Mouse (Mus musculus) midbrain, embryonic 10.5 days (tissue): ENCODE results near the gene Gm49776. TPM values are rescaled to one million over a fixed set of nuclear protein-coding genes. Genes with fewer than 3 reads are reported as not detected.

Experiments
- DNase-seq: peaks from one replicate; pipeline ENCODE4 v3.0.0-alpha.2; 2017; ENCODE audit warnings: low spot score
- H3K27ac ChIP-seq: fragments of 300-500 bp; sonication (generic); replicated peaks from 2 replicates; pipeline ENCODE4 v1.5.1; 2016; ENCODE audit warnings: mild to moderate bottlenecking
- H3K27me3 ChIP-seq: fragments of 300-500 bp; sonication (generic); 2 replicates; pipeline ENCODE4 v1.6.1; 2016; ENCODE audit warnings: low read depth, mild to moderate bottlenecking; ENCODE audit not compliant: poor library complexity, severe bottlenecking
- H3K36me3 ChIP-seq: fragments of 300-500 bp; sonication (generic); 2 replicates; pipeline ENCODE4 v1.6.1; 2016; ENCODE audit warnings: mild to moderate bottlenecking, moderate library complexity
- H3K4me1 ChIP-seq: fragments of 300-500 bp; sonication (generic); 2 replicates; pipeline ENCODE4 v1.6.1; 2016
- H3K4me3 ChIP-seq: fragments of 300-500 bp; sonication (generic); 2 replicates; pipeline ENCODE4 v1.5.1; 2016; ENCODE audit warnings: mild to moderate bottlenecking, moderate library complexity
- H3K9me3 ChIP-seq: fragments of 300-500 bp; sonication (generic); replicated peaks from 2 replicates; pipeline ENCODE4 v1.6.1; 2016; ENCODE audit warnings: mild to moderate bottlenecking
- WGBS: fragments of 180-500 bp; shearing (Covaris S2); methylation state at CpG from one replicate; pipeline ENCODE4 v1.1.7; 2016; 5-methylcytosine and 5-hydroxymethylcytosine counted together
- polyA plus RNA-seq: library from polyadenylated mRNA; unstranded; fragments of >200 nt; fragmentation: Nextera tagmentation; extraction: Ambion mirVana; gene quantifications from 2 replicates; pipeline ENCODE4 v1.2.1, GENCODE M21; 2016

The Gm49776 gene
- polyA plus RNA-seq, 1 experiment from 2014 or later = 1.9 TPM

- Histone ChIP-seq H3K27ac (peak overlapping the region; percentile 98), H3K27me3 (no peaks in the 10 kb centered on the region), H3K9me3 (no peaks in the 10 kb centered on the region), H3K4me1 (peaks cover 53% of the 10 kb centered on the region), H3K36me3 (peaks cover 76% of the 10 kb centered on the region), H3K4me3 (peak overlapping the region; percentile 78)
- DNase-seq = peak; percentile 52
- 10% methylated on average over 27 of the region's 27 CpGs for WGBS
Measured at GRCm38 (mm10) chr16:18249364-18249967, 8.7 kb downstream of the Gm49776 start.

DNA sequence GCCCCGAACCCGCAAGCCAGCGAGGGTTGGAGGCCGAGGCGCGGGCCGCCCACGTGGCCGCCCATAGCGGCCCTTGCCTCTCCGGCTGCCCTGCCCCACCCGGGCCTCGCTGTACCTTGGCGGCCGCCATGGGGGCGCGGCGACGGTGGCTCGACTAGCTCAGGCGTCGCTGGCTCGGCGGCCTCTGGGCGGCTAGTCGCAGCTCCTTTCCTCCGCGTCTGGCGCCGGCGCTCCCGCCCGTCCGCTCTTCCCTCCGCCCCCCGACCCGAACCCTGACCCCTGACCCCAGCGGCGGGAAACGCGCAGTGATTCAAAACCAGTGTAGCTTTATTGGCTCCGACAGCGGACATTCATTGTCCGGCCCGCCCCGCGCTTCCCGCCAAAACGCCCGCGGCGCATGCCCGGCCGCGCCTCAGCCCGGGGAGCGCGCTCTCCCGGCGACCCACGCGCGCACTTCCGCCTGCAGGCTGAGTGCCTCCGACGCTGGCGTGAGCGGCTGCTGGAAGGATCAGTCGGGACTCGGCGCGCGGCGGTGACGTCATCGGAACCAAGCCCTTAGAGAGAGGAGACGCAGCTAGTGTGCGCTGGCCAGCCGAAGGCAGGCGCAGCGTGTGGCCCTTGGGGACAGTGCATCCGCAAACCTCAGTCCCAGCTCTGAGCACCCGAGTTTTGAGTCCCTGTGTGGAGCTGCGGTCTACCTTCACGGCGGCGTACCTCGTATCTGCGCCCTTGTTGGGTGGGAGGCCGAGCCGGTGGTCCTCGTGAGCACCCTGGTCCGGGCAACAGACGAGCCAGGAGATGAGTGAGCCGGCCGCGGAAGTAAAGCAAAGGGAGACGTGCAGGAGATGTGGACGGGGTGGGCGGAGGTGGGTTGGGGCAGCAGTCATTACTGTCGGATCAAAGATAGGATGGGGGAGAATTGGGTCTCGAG, 9.4 kb downstream of the Gm49776 start, which contains the start of the genes Trmt2a and Ranbp1:
TSS of gene Trmt2a (plus strand) at position 247 of the 931 bp plus-strand sequence.
TSS of gene Ranbp1 (minus strand) at position 300 of the 931 bp plus-strand sequence.
- peak; percentile 99 for DNase-seq
- Histone ChIP-seq H3K4me3 (peak within 1 kb of the TSS; percentile 78), H3K4me1 (peaks cover 54% of the 10 kb centered on the region), H3K27me3 (no peaks in the 10 kb centered on the region), H3K27ac (peak within 1 kb of the TSS; percentile 98), H3K9me3 (no peaks in the 10 kb centered on the region), H3K36me3 (peaks cover 76% of the 10 kb centered on the region)
- under 1% methylated on average over 100 of the region's 102 CpGs for WGBS

GRCm38 (mm10) chr16:18247521-18248399, 10.4 kb downstream of the Gm49776 start:
- Histone ChIP-seq H3K27me3 (no peaks in the 10 kb centered on the region), H3K4me3 (peak overlapping the region; percentile 78), H3K36me3 (peaks cover 76% of the 10 kb centered on the region), H3K9me3 (no peaks in the 10 kb centered on the region), H3K4me1 (peaks cover 54% of the 10 kb centered on the region), H3K27ac (peak overlapping the region; percentile 98)
- WGBS = under 1% methylated on average over 33 of the region's 33 CpGs
- DNase-seq = no peak

GRCm38 (mm10) chr16:18241581-18241980, 16.5 kb downstream of the Gm49776 start:
- WGBS = 94% methylated on average over 10 of the region's 10 CpGs
- Histone ChIP-seq H3K27me3 (no peaks in the 10 kb centered on the region), H3K27ac (no peak overlapping the region), H3K36me3 (peaks cover 93% of the 10 kb centered on the region), H3K9me3 (no peaks in the 10 kb centered on the region), H3K4me1 (peaks cover 18% of the 10 kb centered on the region), H3K4me3 (no peak overlapping the region)
- no peak for DNase-seq

GRCm38 (mm10) chr16:18236676-18237501, 21.2 kb downstream of the Gm49776 start:
- H3K4me3 ChIP-seq = no peak overlapping the region
- 79% methylated on average over 7 of the region's 7 CpGs for WGBS

DNA sequence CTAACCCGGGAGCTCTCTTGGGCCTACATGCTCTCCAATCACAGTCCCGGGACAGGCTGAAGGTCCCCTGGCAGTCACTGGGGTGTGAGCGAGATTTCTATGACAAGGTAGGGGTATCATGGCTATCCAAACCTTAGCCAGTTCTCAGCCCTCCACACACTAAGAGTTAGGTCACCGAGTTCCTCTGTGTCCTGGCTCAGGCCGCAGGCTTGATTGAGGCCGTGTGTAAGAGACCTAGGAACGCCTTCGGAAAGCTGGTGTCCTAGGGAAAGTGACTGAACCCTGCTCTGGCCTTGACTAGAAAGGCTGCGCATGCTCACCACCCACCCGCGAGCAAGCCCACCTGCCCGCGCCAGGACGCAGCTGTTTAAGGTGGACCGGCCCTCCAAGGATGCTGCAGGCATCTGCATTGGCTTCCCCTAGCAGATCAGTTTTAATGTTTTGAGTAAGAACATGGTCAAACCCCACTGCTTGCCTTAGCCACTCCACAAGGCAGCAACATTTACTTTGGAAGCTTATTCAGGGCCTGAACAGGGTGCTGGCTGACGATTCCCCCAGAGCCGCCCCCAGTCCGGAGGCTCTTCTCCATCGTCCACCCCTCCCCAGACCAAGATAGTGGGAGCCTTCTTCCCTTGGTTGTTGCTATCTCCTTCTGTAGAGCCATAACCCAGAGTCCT, 22.6 kb downstream of the Gm49776 start:
- no peaks in the 10 kb centered on the region for H3K27me3 ChIP-seq
- DNase-seq = peak; percentile 73
- peaks cover 34% of the 10 kb centered on the region for H3K4me1 ChIP-seq
- no peaks in the 10 kb centered on the region for H3K9me3 ChIP-seq
- H3K36me3 ChIP-seq = peaks cover 37% of the 10 kb centered on the region
- WGBS = 7% methylated on average over 19 of the region's 19 CpGs
- peak overlapping the region; percentile 91 for H3K4me3 ChIP-seq
- H3K27ac ChIP-seq = peak overlapping the region; percentile 90

More at GRCm38 (mm10) chr16:18236676-18237501, 21.2 kb downstream of the Gm49776 start:
- no peak for DNase-seq
- Histone ChIP-seq H3K27me3 (no peaks in the 10 kb centered on the region), H3K27ac (no peak overlapping the region), H3K36me3 (peaks cover 50% of the 10 kb centered on the region), H3K4me1 (peaks cover 31% of the 10 kb centered on the region), H3K9me3 (no peaks in the 10 kb centered on the region)

DNA sequence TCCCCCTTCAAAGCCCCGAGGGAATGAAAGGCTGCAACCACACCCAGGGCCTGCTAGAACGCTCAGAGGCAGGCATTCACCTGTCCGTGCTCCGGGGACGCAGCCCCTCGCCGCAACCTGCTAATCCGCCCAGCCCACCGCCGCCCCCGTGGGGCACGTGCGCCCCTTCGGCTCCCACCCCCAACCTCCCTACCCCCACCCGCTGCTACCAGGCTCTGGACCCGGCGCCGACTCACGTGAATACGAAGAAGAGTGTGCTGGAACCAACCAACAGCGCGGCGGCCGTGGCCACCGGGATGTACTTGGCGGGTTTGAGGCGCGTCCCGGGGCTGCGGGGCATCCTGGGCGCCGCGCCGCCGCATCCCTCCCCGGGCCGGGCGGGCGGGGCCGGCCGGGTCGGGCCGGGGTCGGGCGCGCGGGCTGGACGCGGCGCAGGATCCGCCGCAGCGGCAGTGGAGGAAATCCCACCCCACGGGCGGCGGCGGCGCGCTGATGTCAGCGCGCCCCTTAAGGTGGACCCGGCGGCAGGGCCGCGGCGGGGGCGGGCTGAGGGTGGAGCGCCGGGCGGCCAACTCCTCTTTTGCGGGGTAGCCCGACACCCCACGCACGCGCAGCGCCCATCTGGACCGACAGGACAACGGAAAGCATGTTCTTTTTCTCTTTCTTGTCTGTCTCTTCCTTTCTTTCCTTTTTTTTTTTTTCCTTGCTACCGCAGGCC, 23.3 kb downstream of the Gm49776 start, which contains the start of gene Zdhhc8:
TSS of gene Zdhhc8 (minus strand) at position 466 of the 718 bp plus-strand sequence.
- peaks cover 34% of the 10 kb centered on the region for H3K4me1 ChIP-seq
- DNase-seq = peak; percentile 66
- H3K27me3 ChIP-seq = no peaks in the 10 kb centered on the region
- peaks cover 33% of the 10 kb centered on the region for H3K36me3 ChIP-seq
- no peaks in the 10 kb centered on the region for H3K9me3 ChIP-seq
- peak within 1 kb of the TSS; percentile 90 for H3K27ac ChIP-seq
- H3K4me3 ChIP-seq = peak within 1 kb of the TSS; percentile 91
- WGBS = under 1% methylated on average over 77 of the region's 79 CpGs

DNA sequence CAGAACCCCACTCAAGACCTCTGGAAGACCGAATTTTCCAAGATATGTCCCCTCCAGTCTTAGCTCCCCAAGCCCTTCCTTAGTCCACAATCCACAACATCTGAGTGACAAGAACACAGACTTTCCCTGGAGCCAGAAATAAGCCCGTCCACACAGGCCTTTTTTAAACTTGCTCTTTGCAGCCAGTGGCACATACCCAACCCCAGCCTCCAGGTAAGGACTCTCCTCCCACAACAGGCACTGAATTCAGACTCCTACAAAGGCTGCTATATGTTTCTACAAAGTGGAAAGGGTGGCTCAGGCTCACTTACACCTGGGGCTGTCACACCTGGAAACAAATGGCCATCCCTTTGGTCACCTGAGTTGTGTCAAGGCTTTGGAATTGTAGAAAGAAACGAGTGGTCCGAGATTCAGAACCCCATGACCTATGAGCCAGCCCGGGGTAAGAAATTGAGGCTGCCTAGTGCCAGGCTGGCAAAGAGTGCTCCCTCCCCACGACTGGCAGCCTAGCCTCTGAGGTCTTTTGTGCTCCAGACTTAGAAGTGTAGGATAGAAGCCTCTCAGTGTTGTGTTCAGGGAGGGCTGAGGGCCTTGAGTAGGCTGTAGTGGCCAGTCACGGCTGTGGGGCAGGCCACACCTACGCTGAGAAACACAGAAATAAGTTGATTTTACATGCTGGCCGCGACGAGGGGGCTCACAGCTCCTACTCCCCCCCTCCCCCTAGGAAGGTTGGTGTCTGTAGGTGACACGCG, 24.0 kb downstream of the Gm49776 start:
- peaks cover 34% of the 10 kb centered on the region for H3K4me1 ChIP-seq
- WGBS = 28% methylated on average over 13 of the region's 13 CpGs
- peaks cover 28% of the 10 kb centered on the region for H3K36me3 ChIP-seq
- H3K4me3 ChIP-seq = peak overlapping the region; percentile 91
- no peaks in the 10 kb centered on the region for H3K27me3 ChIP-seq
- no peaks in the 10 kb centered on the region for H3K9me3 ChIP-seq
- no peak for DNase-seq
- peak overlapping the region; percentile 90 for H3K27ac ChIP-seq

DNA sequence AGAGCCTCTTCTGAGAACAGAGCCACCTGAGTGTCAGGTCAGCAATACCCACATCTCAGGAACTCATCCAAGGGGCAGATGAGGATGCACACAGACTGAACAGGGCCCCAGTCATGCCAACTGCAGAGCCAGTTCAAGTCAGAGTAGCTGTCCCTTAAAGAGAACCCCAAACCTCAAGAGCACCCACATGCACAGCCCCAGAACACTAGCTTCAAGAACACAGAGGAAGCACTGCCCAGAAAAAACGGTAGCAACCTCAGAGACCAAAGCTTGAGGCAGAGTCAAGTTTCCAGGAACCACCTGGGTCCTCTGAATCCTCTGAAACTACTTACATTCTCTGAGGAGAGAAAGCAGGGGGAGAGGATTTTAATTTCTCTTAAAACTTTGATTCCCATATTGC, 24.7 kb downstream of the Gm49776 start:
- peak overlapping the region; percentile 91 for H3K4me3 ChIP-seq
- H3K4me1 ChIP-seq = peaks cover 34% of the 10 kb centered on the region
- no peaks in the 10 kb centered on the region for H3K9me3 ChIP-seq
- 89% methylated on average over 1 of the region's 1 CpGs for WGBS
- no peak for DNase-seq
- peaks cover 28% of the 10 kb centered on the region for H3K36me3 ChIP-seq
- H3K27me3 ChIP-seq = no peaks in the 10 kb centered on the region
- no peak overlapping the region for H3K27ac ChIP-seq

DNA sequence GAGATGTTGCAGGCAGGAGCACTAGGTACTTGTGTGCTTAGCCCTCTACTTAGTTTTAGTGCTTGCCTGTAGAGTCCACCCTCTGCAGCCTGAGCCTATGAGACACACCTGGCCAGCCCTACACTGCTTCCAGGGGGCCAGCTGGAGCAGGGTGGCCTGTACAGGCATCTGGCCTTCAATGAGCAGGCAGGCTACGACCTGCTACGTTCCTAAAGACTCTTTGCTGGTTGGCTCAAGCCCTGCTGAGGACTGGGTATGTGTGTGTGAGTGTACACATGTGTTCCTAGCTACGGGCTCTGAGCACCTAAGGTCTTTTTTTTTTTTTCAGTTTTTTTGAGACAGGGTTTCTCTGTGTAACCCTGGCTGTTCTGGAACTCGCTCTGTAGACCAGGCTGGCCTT, 26.7 kb downstream of the Gm49776 start:
- Histone ChIP-seq H3K27ac (no peak overlapping the region), H3K36me3 (peaks cover 36% of the 10 kb centered on the region), H3K27me3 (no peaks in the 10 kb centered on the region), H3K4me3 (no peak overlapping the region), H3K4me1 (peaks cover 33% of the 10 kb centered on the region), H3K9me3 (no peaks in the 10 kb centered on the region)
- WGBS = 88% methylated on average over 4 of the region's 4 CpGs
- DNase-seq = no peak
